Mouse (Mus musculus) heart, adult 10 weeks (tissue): ENCODE data around the gene Ccdc110. TPM values are rescaled to one million over a fixed set of nuclear protein-coding genes. Genes with fewer than 3 reads are reported as not detected.

Experiments used
- polyA plus RNA-seq: library from polyadenylated mRNA; stranded (reverse); fragments of 350-450 nt; fragmentation: Illumina TruSeq; extraction: RNeasy Lipid Tissue Mini Kit (QIAGEN cat#74804); gene quantifications from one replicate; pipeline ENCODE4 v1.2.3, GENCODE M21; 2014; ENCODE audit warnings: low read depth, low replicate concordance

Ccdc110 gene
- polyA plus RNA-seq, result not detected

DNA sequence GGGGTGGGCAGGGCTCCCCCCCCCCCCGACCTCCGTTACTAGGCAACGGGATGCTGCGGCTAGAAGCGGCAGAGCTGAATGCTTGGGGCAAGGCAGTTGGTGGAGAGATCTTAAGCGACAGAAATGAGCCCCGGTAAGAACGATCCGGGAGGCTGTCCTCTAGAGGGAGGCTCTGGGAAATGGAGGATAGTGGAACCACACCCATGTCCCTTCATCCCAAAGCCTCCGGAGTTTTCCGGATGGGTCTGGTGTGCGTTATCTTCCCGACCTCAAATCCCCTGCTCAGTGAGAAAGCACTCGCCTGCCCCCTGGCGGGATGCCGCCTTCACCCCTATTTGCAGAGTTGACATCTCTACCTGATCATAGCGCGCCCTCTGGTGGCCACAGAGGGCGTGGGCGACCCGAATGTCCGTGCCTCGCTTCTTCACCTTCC lies at the start of gene Ccdc110:
Ccdc110 (plus strand) TSS at position 38 of the 433 bp plus-strand sequence.

DNA sequence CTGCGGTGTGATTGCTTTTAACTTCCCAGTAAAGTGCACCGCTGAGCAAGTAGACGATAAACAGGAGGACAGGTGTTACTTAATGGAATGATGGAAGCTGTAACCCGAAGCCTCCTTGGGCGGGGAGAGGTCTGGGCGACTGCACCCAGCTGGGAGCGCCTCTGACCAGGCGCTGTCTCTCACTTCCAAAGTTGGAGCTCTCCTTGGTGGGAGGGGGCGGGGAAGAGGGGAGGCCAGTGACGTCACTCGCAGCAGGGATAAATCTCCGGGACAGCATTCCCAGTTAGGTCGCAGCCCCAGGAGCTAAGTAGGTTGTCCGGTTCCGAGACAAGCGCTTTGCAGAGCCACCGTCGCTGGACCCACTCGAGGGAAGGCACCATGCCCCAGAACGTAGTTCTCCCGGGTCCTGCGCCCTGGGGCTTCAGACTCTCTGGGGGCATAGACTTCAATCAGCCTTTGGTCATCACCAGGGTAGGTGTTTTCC lies 49.2 kb upstream of the Ccdc110 start, which contains the start of gene Pdlim3:
Pdlim3 (plus strand) TSS at position 260 of the 484 bp plus-strand sequence.

DNA sequence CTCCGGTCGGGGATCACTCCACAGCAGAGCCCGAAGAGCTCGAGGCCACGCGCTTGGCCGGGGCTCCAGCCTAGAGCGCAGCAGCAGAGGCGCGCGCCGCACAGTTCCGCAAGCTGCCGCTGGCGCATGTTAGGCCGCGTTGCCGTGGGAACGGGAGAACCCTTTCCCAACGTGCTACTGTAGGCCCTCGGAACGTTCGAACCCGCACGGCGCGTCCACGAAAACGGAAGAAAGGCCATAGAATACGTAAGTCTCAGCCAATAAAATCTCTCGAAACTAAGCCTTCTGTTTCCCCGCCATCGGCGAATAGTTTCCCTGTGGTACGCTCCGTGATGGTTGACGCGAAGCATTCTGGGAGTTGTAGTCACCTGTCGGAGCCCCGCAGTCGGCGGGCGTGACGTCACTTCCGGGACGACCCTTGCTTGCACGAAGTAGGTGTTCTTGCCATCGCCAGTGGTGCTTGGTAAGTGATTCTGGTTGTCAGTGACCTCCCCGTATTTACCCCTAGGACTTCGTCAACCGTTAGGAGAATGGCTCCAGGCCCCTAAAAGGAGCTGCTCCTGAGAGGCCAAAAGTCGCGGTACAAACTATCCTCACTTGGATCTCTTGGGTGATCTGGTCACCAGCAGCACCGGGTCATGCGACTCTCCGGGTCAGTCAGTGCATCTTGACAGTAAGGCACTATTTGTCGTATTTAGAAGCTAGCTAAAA lies 40.9 kb downstream of the Ccdc110 start, which contains the start of the genes 1700029J07Rik and Ufsp2:
1700029J07Rik (minus strand) TSS at position 127 of the 711 bp plus-strand sequence.
Ufsp2 (plus strand) TSS at position 403 of the 711 bp plus-strand sequence.

Other genes starting within 250 kb of the Ccdc110 start
- 39.2 TPM for gene Pdlim3, start 49.2 kb upstream of the Ccdc110 start, polyA plus RNA-seq
- gene 1700029J07Rik, start 40.6 kb downstream of the Ccdc110 start, polyA plus RNA-seq, result 4.0 TPM
- gene Ufsp2, start 40.9 kb downstream of the Ccdc110 start, polyA plus RNA-seq, result 29.4 TPM
- gene Lrp2bp, start 64.7 kb downstream of the Ccdc110 start, polyA plus RNA-seq, result 1.8 TPM
- 12.3 TPM for gene Ankrd37, start 71.1 kb downstream of the Ccdc110 start, polyA plus RNA-seq
- gene Cfap97, start 217.2 kb downstream of the Ccdc110 start, polyA plus RNA-seq, result 10.7 TPM
- 11.2 TPM for gene Snx25, start 217.5 kb downstream of the Ccdc110 start, polyA plus RNA-seq